Mouse (Mus musculus): Measurements from ENCODE around the gene Ankrd13b. TPM values are rescaled to one million over a fixed set of nuclear protein-coding genes. Genes with fewer than 3 reads are reported as not detected.
A peak's percentile ranks its signal among the peaks of the same experiment; 100 is the strongest.

The Ankrd13b gene
- total and polyA plus RNA-seq, 3 experiments = 0.55 to 2.7 (median 1.7) TPM

DNA sequence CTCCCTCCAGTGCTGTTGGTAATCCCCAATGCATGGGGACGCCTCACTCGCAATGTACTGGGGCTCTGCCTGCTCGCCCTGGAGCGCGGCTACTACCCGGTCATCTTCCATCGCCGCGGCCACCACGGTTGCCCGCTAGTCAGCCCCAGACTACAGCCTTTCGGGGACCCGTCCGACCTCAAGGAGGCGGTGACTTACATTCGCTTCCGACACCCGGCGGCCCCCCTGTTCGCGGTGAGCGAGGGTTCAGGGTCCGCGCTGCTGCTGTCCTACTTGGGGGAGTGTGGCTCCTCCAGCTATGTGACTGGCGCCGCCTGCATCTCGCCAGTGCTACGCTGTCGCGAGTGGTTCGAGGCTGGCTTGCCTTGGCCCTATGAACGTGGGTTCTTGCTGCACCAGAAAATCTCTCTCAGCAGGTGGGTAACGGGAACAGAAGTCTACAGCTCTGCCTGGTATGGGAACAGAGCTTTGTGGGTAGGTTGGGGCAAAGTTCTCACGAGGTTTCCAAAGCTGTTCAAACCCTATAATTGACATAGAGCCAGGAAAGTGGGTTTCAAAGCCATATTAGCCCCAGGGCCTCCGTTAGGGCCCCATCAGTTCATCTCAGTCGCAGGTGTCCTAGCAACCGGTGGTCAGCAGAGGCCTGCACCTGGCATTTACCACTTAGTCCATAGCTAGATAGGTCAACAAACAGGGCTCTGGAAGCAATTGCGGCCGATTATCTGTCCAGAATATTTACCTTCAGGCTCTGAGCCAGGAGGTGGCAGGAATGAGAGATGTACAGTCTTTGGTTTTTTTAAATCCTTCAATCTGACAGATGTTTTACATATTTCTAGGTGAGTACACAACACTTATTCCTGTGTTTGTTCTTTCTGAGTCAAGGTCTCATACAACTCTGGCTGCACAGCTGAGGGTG, 26.4 kb upstream of the Ankrd13b start, which contains the start of gene Trp53i13:
TSS of gene Trp53i13 (minus strand) at position 344 of the 916 bp plus-strand sequence.
- TF ChIP-seq NELFE (IDR thresholded peaks at IDR 0.05; ENCODE audit: low read depth, low read length) (no peak), POLR2AphosphoS2 (IDR thresholded peaks at IDR 0.05; ENCODE audit: low read depth, low read length) (no peak), CHD2 (IDR thresholded peaks at IDR 0.05; ENCODE audit: low read length) (no peak), EP300 (IDR thresholded peaks at IDR 0.05; ENCODE audit: low read length) (no peak), SMC3 (IDR thresholded peaks at IDR 0.05; ENCODE audit: low read depth, low read length) (no peak), PAX5 (IDR thresholded peaks at IDR 0.05; ENCODE audit: low read length) (no peak)
- peak within 1 kb of the TSS; percentile 24 for H3K4me2 ChIP-seq (ENCODE audit: insufficient read depth, low read depth, poor library complexity, severe bottlenecking)
- DNase-seq (ENCODE audit: extremely low read depth) = no peak
- in situ Hi-C loops (cut with MboI; ENCODE audit: low pct_ligation_motif_present, low pct_unique_long_range_greater_than_20kb, low sequenced_read_pairs) = loop anchor here (10.0 kb wide), 1 partner anchor 279 kb away; no protein-coding TSS in a partner anchor
- dilution Hi-C loops (cut with MboI; ENCODE audit: extremely low pct_ligation_motif_present, extremely low pct_unique_long_range_greater_than_20kb, low sequenced_read_pairs) = no loop called here
- H3K4me1 ChIP-seq (ENCODE audit: control insufficient read depth in 1 of 2, insufficient read depth in 2 of 2) = peaks cover 26 to 62% of the 10 kb centered on the region in 2 experiments
- peaks cover 12% of the 10 kb centered on the region for H3K9me3 ChIP-seq (replicated peaks; ENCODE audit: low read length)
- no peak within 1 kb of the TSS for H3K9ac ChIP-seq (ENCODE audit: insufficient read depth, low read depth)
- H3K4me3 ChIP-seq (replicated peaks in 1 of 3; ENCODE audit: low read depth in 2 of 3, low read length in 2 of 3, poor library complexity in 1 of 3) = no peak within 1 kb of the TSS
- no peaks in the 10 kb centered on the region for H3K79me2 ChIP-seq (replicated peaks; ENCODE audit: control insufficient read depth, extremely low read depth, insufficient read depth, poor library complexity, severe bottlenecking)
- H3K27ac ChIP-seq (ENCODE audit: insufficient read depth, low read depth) = no peak within 1 kb of the TSS
- no peaks in the 10 kb centered on the region for H3K27me3 ChIP-seq (replicated peaks)
- peaks cover 0 to 11% of the 10 kb centered on the region in 2 experiments for H3K36me3 ChIP-seq (replicated peaks in 1 of 2; ENCODE audit: control insufficient read depth in 1 of 2, insufficient read depth in 1 of 2, low read length in 1 of 2)

DNA sequence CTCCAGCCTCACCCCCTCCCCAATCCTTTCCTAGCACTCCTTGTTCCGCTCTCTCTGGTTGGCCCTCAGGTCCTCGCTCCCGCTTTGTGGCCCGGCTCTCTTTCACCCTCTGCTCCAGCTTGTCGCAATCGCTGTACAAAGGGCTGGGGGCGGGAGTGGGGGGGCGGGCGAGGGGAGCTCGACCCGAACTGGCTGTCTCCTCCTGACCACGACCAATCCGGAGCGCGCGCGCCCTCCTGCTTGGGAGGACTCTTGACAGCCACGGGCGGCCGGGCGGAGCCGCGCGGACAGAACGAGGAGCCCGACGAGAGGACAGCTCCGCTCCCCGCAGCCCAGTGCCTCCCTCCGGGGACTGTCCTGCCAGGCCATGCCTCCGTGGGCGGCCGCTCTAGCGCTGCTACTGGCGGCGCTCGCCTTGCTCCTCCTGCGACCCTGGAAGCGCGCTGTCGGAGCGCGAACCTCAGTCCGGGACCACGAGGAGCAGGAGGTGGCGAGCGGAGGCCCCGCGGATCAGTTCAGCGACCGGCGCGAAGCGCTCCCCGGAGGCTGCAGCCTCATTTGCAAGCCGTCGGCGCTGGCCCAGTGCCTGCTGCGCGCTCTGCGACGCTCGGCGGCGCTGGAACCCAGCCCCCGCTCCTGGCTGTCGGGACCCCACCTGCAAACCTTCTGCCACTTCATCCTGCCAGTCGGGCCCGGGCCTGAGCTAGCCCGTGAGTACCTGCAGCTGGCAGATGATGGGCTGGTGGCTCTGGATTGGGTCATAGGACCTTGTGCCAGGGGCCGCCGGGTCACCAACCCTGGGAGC, 25.6 kb upstream of the Ankrd13b start, which contains the start of gene Abhd15:
TSS of gene Abhd15 (plus strand) at position 290 of the 805 bp plus-strand sequence.
- H3K27ac ChIP-seq (ENCODE audit: insufficient read depth, low read depth) = no peak within 1 kb of the TSS
- dilution Hi-C loops (cut with MboI; ENCODE audit: extremely low pct_ligation_motif_present, extremely low pct_unique_long_range_greater_than_20kb, low sequenced_read_pairs) = no loop called here
- H3K4me3 ChIP-seq (replicated peaks in 1 of 3; ENCODE audit: low read depth in 2 of 3, low read length in 2 of 3, poor library complexity in 1 of 3) = peak within 1 kb of the TSS in 1 of 3 experiments; percentile 67
- TF ChIP-seq JUN (IDR thresholded peaks at IDR 0.05; ENCODE audit: insufficient read depth, low read depth, low read length) = no peak
- no peak for TF ChIP-seq CHD1 (IDR thresholded peaks at IDR 0.05; ENCODE audit: low read depth, low read length)
- TF ChIP-seq BHLHE40 (IDR thresholded peaks at IDR 0.05; ENCODE audit: low read depth, low read length) = no peak
- no peak for TF ChIP-seq ZNF384 (IDR thresholded peaks at IDR 0.05; ENCODE audit: low read depth, low read length)
- TF ChIP-seq EP300 (IDR thresholded peaks at IDR 0.05; ENCODE audit: low read length) = no peak
- no peak for TF ChIP-seq USF1 (IDR thresholded peaks at IDR 0.05; ENCODE audit: low read depth, low read length)
- TF ChIP-seq GABPA (IDR thresholded peaks at IDR 0.05; ENCODE audit: insufficient replicate concordance, low read depth, low read length) = no peak
- TF ChIP-seq UBTF (IDR thresholded peaks at IDR 0.05; ENCODE audit: low read depth, low read length) = peak; percentile 41; the same call in 1 of the 2 replicates
- no peak for TF ChIP-seq TBP (conservative IDR thresholded peaks at IDR 0.05; ENCODE audit: low read depth, low read length)
- no peak for TF ChIP-seq POLR2AphosphoS2 (IDR thresholded peaks at IDR 0.05; ENCODE audit: low read depth, low read length)
- 0 out of 2 replicates have a peak, but pooled peaks have one; percentile 15 for TF ChIP-seq TCF12 (IDR thresholded peaks at IDR 0.05; ENCODE audit: low read depth, low read length)
- TF ChIP-seq PAX5 (IDR thresholded peaks at IDR 0.05; ENCODE audit: low read length) = no peak
- no peak for TF ChIP-seq SMC3 (IDR thresholded peaks at IDR 0.05; ENCODE audit: low read depth, low read length)
- TF ChIP-seq HCFC1 (IDR thresholded peaks at IDR 0.05; ENCODE audit: low read depth, low read length) = no peak
- TF ChIP-seq MEF2A (IDR thresholded peaks at IDR 0.05; ENCODE audit: borderline replicate concordance, low read depth, low read length) = no peak
- TF ChIP-seq CTCF (conservative IDR thresholded peaks at IDR 0.05 in 1 of 2, IDR thresholded peaks at IDR 0.05 in 1 of 2; ENCODE audit: low read depth in 2 of 2, low read length in 2 of 2) = 0 out of 4 replicates have a peak, but pooled peaks of 1 of the 2 experiments have one; percentile 5
- H3K4me2 ChIP-seq (ENCODE audit: insufficient read depth, low read depth, poor library complexity, severe bottlenecking) = peak within 1 kb of the TSS; percentile 65
- in situ Hi-C loops (cut with MboI; ENCODE audit: low pct_ligation_motif_present, low pct_unique_long_range_greater_than_20kb, low sequenced_read_pairs) = loop anchor here (10.0 kb wide), 1 partner anchor 280 kb away; no protein-coding TSS in a partner anchor
- H3K27me3 ChIP-seq (replicated peaks) = no peaks in the 10 kb centered on the region
- H3K79me2 ChIP-seq (replicated peaks; ENCODE audit: control insufficient read depth, extremely low read depth, insufficient read depth, poor library complexity, severe bottlenecking) = no peaks in the 10 kb centered on the region
- no peak for DNase-seq (ENCODE audit: extremely low read depth)
- H3K9me3 ChIP-seq (replicated peaks; ENCODE audit: low read length) = peaks cover 12% of the 10 kb centered on the region
- H3K9ac ChIP-seq (ENCODE audit: insufficient read depth, low read depth) = peak within 1 kb of the TSS; percentile 53
- peaks cover 0 to 19% of the 10 kb centered on the region in 2 experiments for H3K36me3 ChIP-seq (replicated peaks in 1 of 2; ENCODE audit: control insufficient read depth in 1 of 2, insufficient read depth in 1 of 2, low read length in 1 of 2)
- H3K4me1 ChIP-seq (ENCODE audit: control insufficient read depth in 1 of 2, insufficient read depth in 2 of 2) = peaks cover 20 to 57% of the 10 kb centered on the region in 2 experiments
